Mouse (Mus musculus) telencephalon, adult 2 months (tissue): ENCODE measurements around the gene Ubp1.
"Not testable (repeated sequence)": the region's sequence is repeated elsewhere in the genome, so short reads cannot be mapped to it uniquely, and the experiment has no call there.

Source experiments
- DNase-seq: peaks from one replicate; pipeline ENCODE4 v3.0.0-alpha.2; 2011; ENCODE audit warnings: low read depth, low spot score

Ubp1 gene

GRCm38 (mm10) chr9:113930534-113931374, at the start of gene Ubp1:
Gene Ubp1, plus strand, starts transcription at chr9:113930934.
- peak; percentile 100 for DNase-seq

GRCm38 (mm10) chr9:113894903-113895302, 35.8 kb upstream of the Ubp1 start:
- no peak for DNase-seq

- no peak for DNase-seq
Observed at GRCm38 (mm10) chr9:113903136-113903535, 27.6 kb upstream of the Ubp1 start.

- not testable (repeated sequence) for DNase-seq
Observed at GRCm38 (mm10) chr9:113904315-113904714, 26.4 kb upstream of the Ubp1 start.

GRCm38 (mm10) chr9:113915789-113916188, 14.9 kb upstream of the Ubp1 start:
- DNase-seq = no peak

- DNase-seq = no peak
Observed at GRCm38 (mm10) chr9:113922677-113923076, 8.1 kb upstream of the Ubp1 start.

GRCm38 (mm10) chr9:113924883-113925282, 5.9 kb upstream of the Ubp1 start:
- no peak for DNase-seq

GRCm38 (mm10) chr9:113928591-113928990, 2.1 kb upstream of the Ubp1 start:
- DNase-seq = no peak

GRCm38 (mm10) chr9:113929676-113930075, 1.1 kb upstream of the Ubp1 start:
- no peak for DNase-seq

GRCm38 (mm10) chr9:113931375-113932099, 803 bp downstream of the Ubp1 start:
- no peak for DNase-seq

- DNase-seq = no peak
Observed at GRCm38 (mm10) chr9:113932100-113932470, 1.4 kb downstream of the Ubp1 start.

- no peak for DNase-seq
Observed at GRCm38 (mm10) chr9:113932501-113932900, 1.8 kb downstream of the Ubp1 start.

- DNase-seq = no peak
Observed at GRCm38 (mm10) chr9:113935638-113936037, 4.9 kb downstream of the Ubp1 start.

GRCm38 (mm10) chr9:113939063-113939850, 8.5 kb downstream of the Ubp1 start:
- peak; percentile 50 for DNase-seq

- no peak for DNase-seq
Observed at GRCm38 (mm10) chr9:113941103-113941805, 10.5 kb downstream of the Ubp1 start.

GRCm38 (mm10) chr9:113943372-113943771, 12.6 kb downstream of the Ubp1 start:
- DNase-seq = no peak

- DNase-seq = no peak
Observed at GRCm38 (mm10) chr9:113947216-113947615, 16.5 kb downstream of the Ubp1 start.

- DNase-seq = no peak
Observed at GRCm38 (mm10) chr9:113957777-113958176, 27.0 kb downstream of the Ubp1 start.

- no peak for DNase-seq
Observed at GRCm38 (mm10) chr9:113963718-113964117, 33.0 kb downstream of the Ubp1 start.

GRCm38 (mm10) chr9:113964415-113964814, 33.7 kb downstream of the Ubp1 start:
- no peak for DNase-seq

GRCm38 (mm10) chr9:113966838-113967237, 36.1 kb downstream of the Ubp1 start:
- no peak for DNase-seq
